Mouse (Mus musculus): ENCODE measurements around the gene Fam133b.
"Not testable (repeated sequence)": the region's sequence is repeated elsewhere in the genome, so short reads cannot be mapped to it uniquely, and the experiment has no call there.

The Fam133b gene

DNA sequence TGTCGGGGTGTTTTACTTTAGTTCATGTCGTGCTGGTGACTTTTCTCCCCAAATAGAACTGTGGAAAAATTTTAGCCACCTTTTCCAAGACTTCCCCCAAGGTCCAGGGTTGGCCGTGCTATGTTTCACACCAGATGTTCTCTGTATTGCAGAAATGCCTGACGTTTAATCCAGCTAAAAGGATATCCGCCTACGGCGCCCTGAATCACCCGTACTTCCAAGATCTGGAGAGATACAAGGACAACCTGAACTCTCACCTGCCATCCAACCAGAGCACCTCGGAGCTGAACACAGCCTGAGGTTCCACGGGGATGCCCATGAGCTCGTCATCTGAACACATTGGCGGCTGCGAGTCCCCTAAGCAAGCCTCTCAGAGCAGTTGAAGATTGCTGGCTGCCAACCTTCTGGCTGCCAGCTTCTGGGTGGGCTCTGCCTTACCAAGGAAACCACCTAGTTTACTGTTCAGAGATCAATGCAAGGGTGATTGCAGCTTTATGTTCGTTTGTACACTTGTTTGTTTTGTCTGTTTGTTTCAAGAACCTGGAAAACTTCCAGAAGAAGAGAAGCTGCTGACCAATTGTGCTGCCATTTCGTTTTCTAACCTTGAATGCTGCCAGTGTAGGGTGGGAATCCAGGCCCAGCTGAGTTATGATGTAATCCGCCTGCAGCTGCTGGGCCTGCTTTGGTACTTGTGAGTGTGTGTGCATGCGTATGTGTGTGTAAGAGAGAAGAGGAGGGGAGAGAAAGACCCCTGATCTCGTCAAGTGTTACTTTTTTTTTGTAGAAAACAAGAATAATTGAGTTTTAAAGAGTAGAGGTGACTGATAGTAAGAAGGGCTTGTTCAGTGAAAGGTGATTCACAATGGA, 22.9 kb upstream of the Fam133b start:
- no peak for DNase-seq (ENCODE audit: low read depth, low spot score)

DNA sequence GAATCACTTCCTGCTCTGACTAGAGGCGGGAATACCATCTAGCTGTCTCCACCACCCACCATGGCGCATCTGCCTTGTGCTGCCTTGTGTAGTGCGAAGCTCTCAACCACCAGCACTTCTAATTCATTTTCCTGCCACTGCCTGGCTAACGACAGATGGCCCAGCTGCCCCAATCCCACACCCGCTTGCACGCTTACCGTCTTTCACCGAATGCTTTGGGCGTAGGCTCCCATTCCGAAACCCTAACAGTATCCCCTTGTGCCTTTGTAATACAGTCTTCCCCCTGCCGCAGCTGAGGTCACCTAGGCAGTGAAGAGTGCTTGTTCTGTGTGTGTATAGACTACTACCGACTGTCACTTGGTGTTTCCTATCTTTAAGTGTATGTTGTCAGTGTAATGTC, 21.9 kb upstream of the Fam133b start:
- no peak for DNase-seq (ENCODE audit: low read depth, low spot score)

DNA sequence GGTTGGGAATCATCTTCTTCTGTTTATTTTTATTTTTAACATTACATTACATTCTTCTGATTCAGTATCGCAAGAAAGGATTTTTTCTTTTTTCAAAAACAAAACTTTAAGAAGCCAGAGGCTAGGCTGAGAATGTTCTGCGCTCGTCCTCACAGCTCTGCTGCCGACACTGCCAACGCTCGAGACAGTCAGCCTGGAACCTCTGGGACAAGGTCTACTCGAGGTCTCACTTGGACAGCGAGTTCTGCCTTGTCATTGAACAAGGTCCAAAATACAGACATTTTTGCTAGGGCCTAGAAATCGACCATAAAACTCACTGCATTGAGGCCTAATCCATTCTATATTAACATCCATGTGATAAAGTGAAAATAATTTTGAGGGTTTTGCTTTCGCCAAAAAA, 20.8 kb upstream of the Fam133b start:
- no peak for DNase-seq (ENCODE audit: low read depth, low spot score)

DNA sequence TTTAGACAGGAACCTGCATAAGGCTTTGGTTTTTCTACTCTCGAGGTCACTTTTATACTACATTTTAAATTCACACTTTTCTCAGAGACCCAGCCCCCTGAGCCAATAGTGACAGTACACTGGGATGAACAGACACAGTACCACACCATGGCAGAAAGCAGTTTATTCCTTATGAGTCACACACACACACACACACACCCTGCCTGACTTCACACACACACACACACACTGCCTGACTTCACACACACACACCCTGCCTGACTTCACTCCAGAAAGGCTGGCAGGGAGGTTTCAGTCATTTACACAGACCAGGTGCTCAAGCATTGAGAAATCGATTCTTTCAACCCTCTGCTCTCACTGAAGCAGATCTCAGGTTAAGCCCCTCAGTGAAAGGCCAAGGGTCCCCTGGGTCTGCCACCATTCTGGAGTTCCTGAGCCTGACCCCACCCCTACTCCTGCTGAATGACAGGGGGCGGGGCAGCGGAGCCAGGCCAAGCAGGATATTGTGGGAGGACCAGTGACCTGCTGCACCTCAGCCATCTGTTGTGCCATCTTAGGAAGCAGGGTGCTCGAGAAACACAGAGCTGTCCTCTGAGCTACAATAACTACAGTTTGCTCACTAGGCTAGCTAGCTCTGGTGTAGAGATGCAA, 16.5 kb upstream of the Fam133b start:
- no peak for DNase-seq (ENCODE audit: low read depth, low spot score)

DNA sequence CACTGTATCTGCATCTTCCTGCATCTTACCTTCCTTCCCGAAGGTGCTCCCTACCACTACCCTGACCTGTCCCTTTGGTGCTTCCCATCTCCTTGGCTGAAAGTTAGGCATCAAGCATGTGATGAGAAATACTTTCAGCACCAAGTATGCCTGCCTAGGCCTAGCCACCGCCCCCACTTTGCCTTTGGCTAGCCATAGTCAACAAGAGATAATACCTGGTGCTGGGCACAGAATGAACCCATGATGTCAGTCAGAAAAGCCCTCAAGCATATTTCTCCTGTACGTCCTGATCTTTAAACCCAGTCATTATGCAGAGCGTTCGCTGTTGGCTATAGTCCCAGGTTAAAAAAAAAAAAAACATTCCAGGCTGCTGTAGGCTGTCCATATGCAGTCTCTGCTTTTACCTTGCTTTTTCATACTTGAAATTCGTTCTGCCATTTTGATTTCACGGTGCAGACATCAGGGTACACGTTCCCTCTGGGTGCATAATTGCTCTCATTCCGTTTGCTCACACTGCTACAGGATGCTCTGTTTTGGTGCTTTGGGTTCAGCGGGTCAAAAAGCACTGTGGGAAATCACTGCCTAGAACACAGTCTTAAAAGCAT, 13.9 kb upstream of the Fam133b start:
- DNase-seq (ENCODE audit: low read depth, low spot score): no peak

DNA sequence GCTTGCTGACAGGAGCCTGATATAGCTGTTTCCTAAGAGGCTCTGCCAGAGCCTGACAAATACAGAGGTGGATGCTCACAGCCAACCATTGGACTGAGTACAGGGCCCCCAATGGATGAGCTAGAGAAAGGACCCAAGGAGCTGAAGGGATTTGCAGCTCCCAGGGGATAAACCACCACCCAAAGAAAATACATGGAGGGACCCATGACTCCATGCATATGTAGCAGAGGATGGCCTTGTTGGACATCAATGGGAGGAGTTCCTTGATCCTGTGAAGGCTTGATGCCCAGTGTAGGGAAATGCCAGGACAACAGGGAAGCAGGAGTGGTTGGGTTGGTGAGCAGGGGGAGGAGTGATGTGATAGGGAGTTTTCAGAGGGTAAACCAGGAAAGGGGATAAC, 11.6 kb upstream of the Fam133b start:
- not testable (repeated sequence) for DNase-seq (ENCODE audit: low read depth, low spot score)

DNA sequence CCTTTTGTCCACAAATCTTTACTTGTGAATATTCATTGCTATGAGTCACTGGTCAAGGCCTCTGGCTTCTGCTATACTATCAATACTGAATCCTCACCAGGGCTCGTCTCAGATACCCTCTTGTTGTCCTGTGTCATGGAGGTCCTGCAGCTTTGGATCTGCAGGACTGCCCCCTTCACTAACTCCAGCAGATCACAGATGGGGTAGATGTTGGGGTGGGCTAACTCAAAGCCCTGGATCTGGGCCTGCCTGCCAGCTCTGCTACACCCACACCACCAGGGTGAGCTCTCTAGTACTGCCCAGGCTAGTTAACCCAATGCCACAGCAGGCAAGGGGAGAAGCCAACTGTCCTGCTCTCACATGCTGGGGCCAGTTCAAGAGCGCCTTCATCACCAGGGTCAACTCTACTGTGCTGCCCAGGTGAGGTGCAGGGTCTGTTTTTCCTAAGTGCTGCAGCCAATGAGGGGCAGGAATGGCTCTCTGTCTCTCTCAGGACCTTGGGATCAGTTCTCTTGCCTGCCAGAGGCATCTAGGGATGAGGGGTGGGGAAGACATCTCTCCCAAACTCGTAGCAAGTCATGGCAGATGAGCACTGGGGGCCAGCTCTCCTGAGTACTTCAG, 6.9 kb upstream of the Fam133b start:
- DNase-seq (ENCODE audit: low read depth, low spot score): no peak

DNA sequence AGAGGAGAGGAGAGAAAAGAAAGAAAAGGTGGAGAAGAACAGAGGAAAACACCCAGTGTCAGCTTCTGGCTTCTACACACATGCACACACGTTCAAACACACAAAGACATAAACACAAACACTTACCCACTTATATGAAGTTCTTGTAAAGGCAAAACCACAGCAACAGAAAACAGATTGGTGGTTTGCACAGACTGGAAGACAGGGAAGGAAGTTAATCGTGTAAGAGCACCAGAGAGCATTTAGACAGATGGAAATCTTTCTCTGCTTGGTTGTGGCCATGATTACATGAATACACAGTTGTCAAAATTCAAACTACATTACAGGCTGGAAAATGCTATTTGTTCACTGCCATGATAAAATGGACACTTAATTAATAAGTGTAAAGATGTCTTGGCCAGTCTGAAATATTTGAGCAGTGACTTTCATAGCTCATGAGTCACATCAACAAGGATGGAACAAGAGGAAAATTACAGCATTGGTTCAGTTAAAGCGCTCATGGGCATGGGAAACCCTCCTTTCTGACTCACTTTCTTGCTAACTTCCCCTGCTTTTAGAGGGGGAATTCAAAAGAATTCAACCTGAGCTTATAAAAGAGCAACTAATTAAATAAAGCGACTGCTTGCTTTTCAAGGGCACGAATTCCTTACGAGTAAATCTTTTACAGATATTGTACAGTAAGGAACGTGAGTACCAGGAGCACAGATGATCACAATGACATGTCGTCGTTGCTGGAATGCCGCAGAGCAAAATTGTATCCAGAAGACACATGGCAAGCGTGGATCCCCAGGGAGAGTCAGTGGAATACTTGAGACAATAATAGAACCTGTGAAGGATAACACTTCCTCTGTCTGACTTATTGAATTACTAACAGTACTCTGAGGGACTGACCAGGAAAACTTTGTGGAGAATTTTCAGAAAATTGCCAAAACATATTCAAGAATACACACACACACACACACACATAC, 4.8 kb upstream of the Fam133b start:
- no peak for DNase-seq (ENCODE audit: low read depth, low spot score)

DNA sequence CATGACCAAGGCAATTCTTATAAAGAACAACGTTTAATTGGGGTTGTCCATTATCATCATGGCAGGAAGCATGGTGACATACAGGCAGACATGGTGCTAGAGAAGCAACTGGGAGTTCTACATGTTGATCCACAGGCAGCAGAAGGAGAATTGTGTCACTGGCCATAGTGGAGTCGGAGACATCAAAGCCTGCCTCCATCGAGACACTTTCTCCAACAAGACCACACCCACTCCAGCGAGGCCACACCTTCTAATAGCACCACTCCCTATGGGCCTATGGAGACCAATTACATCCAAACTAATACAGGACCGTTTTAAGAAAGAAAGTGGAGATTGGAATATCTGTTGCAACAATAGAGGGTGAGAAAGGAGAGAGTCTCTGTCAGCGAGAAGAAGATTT, 1.8 kb upstream of the Fam133b start:
- DNase-seq (ENCODE audit: low read depth, low spot score): peak; percentile 28

DNA sequence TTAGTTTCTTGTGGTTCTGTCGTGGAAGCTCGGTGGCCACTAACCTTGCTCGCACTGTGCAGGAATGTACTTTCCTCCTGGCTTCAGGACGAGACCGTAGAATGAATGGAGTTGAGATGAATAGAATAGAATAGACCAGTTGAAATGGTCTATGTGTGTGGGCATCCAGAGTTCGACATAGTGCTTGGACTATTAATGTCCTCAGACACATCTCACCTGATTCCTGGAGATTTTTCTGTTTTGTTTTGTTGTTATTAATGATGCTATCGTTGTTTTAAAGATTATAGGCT, 792 bp downstream of the Fam133b start:
- DNase-seq (ENCODE audit: low read depth, low spot score): no peak

DNA sequence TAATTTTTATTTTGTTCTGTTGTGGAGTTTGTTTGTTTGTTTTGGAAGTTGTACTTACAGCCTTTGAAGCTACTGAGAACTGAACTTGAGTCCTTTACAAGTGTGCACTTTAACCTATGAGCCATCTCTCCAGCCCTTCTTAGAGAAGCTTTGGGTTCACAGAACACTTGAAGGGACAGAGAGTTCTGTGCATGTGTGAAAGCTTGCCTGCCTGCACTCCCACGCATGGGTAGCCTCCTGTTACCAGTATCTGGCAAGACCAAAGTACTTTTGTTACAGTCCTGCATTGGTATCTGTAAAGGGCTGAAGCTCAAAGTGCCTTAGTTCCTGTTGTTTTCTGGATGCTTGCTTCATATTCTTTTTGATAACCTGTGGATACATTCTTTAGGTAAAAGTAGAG, 2.6 kb downstream of the Fam133b start:
- DNase-seq (ENCODE audit: low read depth, low spot score): no peak

DNA sequence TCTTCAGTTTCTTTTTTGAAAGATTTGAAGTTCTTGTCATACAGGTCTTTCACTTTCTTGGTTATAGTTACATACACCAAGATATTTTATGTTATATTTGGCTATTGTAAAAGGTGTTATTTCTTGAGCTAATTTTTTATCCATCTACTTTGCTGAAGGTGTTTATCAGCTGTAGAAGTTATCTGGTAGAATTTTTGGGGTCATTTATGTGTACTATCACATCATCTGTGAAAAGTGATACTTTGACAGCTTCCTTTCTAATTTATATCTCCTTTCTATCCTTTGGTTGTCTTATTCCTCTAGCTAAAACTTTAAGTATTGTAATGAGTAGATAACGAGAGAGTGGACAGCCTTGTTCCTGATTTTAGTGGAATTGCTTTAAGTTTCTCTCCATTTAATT, 7.8 kb downstream of the Fam133b start:
- no peak for DNase-seq (ENCODE audit: low read depth, low spot score)

DNA sequence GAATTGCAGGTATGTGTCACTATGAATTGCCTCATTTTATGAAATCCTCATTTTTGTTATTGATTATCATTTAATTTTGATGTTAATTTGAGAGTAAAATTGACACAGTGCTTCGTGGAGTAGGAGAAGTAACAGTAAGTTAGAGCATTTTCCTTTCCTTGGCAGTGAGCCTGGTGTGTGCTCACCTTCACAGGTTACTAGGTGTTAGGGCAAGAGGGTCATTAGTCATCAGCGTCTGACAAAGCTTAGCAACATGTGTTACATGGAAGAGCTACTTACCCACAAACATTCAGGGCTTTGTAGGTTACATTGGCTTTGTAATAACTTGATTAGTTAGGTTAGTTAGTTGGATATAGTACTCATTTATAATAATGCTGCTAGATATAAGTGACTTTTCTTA, 10.6 kb downstream of the Fam133b start:
- DNase-seq (ENCODE audit: low read depth, low spot score): no peak

DNA sequence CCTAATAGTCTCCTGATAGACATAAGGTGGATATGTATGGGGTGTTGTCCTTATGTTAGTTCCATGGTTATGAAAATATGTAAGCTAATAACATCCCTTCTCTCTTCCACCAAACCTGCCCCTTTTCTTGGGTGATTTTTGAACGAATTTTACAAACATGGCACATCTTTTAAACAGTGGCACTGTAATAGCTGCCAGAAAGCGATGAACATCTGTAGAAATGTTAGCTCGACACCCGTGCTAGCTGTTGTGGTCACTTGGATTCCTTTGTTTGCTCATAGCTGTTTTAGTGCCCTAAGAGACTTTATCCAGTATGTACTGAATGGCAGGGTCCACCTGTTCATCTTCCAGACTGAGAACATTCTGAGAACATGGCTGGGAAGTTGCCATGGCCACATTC, 27.6 kb downstream of the Fam133b start, which contains the start of gene 1700109H08Rik:
Gene 1700109H08Rik (plus strand): TSS at position 301 of the 400 bp plus-strand sequence.
- no peak for DNase-seq (ENCODE audit: low read depth, low spot score)

DNA sequence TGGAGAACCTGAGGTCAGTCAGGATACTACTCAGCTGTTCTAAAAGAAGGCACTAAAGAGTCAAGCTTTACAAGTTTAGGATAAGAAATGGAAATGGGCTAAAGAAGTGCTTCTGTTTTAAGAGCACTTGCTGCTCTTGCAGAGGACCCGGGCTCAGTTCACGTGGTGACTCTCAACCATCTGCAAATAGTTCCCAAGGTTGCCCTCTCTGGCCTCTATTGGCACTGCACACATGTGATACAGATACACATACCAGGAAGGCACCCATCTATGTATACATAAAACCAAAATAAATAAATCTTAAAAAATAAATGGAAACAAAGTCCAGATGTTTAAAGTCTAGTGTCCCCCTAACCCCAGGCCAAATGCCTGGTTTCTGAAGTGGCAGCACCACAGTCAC, 31.2 kb downstream of the Fam133b start:
- peak; percentile 46 for DNase-seq (ENCODE audit: low read depth, low spot score)

DNA sequence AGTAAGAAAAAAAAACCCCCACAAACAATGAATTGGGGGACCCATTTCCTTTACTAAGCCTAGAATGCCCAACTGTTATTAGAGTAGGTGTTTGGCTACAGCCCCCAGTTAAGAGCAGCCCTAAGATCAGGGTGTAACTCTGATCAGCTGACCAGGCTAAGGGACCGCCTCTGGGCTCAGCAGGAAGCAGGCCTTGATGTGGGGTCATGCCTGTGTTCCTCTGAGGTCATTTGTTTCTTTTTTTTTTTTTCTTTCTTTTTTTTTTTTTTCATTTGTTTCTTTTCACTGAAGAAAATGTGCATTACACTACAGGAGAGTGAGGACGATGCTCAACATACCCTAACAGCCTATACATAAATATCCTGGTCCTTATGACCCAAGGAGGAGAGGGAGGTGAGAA, 34.3 kb downstream of the Fam133b start:
- peak; percentile 54 for DNase-seq (ENCODE audit: low read depth, low spot score)

DNA sequence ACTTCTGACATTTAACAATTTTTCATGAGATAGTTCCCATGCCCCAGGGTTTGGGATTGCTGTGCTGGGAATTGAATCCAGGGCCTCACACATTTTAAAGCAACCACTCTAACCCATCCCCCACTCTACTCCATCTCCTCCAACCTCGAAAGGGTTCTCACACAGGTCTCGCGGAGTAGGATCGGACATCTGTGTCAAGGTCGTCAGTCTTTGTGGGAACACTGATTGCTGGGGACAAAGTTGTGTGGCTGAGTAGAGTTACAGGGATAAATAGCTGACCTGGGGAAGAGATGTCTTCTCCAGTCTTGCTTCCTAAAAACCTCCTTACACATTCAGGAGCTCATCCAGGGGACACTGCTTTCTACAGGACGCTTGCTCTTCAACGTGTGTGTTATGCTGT, 35.4 kb downstream of the Fam133b start:
- DNase-seq (ENCODE audit: low read depth, low spot score): peak; percentile 57

DNA sequence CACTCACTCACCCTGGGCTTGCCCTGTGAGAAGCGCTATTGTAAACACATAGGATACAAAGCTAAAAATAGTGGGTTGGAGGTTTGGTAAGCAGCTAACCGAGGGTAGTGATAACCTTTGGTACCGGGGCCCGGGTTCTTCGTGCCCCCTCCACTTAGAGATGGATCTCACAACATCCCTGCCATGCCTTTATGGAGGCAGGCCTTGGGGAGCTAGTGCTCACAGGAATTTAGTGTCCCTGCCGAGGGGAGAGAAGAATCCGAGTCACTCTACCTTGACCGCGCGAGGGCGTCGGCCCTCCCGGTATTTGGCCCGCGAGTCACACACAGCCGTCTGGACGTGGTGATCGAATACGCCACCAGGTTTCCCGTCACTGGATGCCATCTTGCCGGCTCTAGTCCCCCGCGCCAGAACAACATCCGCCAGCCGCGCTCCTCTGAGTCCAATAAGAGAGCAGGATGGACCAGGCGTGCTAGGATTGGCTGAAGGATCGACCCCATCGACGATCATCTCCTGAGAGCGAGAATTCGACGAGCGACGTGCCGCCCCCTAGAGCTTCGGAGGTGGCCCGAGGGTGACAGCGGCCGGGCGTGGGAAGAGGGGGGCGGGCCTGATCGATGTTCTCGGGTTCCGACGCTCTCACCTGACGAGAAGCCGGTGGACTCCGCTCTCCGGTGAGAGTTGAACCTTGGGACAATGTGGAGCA, 52.2 kb downstream of the Fam133b start, which contains the start of gene Pex1:
Gene Pex1 (plus strand): TSS at position 374 of the 706 bp plus-strand sequence.
- peak; percentile 97 for DNase-seq (ENCODE audit: low read depth, low spot score)

DNA sequence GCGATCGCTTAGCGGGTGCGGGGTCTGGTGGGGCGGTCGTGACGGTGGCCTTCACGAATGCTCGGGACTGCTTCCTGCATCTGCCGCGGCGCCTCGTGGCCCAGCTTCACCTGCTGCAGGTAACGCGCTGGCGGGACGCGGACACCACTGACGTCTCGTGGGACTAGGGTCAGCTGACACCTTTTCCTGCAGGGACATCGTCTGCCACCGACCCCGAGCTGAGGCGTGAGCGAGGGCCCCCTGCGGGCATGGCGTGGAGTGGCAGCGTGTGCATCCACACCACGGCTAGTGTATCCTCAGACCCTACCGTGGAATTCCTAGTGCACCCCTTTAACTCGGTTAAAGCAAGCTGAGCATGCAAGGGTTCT, 52.8 kb downstream of the Fam133b start, which contains the start of gene Rbm48:
Gene Rbm48 (minus strand): TSS at position 187 of the 368 bp plus-strand sequence.
- peak; percentile 90 for DNase-seq (ENCODE audit: low read depth, low spot score)

DNA sequence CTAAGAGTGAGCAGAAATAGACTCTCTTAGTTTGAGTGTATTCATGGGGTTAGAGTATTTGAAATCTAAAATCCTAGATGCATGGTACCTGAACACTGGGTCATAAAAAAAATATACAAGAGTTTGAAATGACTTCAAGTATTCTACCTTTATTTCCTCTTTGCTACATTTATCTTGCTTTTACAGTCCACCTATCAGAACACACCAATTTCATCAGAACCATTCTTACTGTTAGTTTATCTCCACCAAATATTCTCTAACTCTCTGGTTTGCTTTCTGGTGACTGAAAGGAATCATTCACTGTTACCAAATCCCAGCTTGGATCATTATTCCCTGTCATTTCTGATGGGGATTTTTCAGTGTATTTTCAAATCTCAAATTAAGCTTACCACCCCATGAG, 53.5 kb downstream of the Fam133b start:
- no peak for DNase-seq (ENCODE audit: low read depth, low spot score)

DNA sequence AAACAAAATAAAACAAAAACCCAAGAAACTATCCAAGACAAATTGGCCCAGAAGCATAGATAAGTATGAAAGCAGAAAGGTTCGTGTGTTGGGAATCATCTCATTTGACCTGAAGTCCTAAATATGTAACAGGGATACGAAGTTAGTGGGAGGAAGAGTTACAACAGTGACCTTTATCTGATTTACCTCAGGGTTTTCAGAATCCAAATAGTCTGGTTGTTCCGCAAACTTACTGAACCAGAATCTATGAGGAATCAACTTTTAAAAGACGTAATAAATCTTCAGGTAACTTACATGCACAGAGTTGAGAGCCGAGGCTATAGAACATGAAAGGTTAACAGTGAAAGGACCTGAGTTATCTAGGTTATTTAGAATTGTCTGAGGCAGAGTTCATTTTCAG, 55.1 kb downstream of the Fam133b start:
- DNase-seq (ENCODE audit: low read depth, low spot score): no peak
